Mouse (Mus musculus): ENCODE measurements around the gene Olfr1496.

GRCm38 (mm10) chr19:13818827-13819226 is 41.1 kb downstream of the Olfr1496 start:
- TF ChIP-seq CTCF (IDR thresholded peaks at IDR 0.05; ENCODE audit: borderline replicate concordance, insufficient read depth, low read depth, low read length), result peak; percentile 3; the same call in 1 of the 2 replicates
- TF ChIP-seq POLR2A (IDR thresholded peaks at IDR 0.05; ENCODE audit: borderline replicate concordance, insufficient read depth, low read length), result no peak
